Mouse (Mus musculus) heart, embryonic 15.5 days (tissue): ENCODE data around the gene Chml. TPM values are rescaled to one million over a fixed set of nuclear protein-coding genes. Genes with fewer than 3 reads are reported as not detected.

Source experiments
- ATAC-seq: fragments of 200-750 bp; cut with Nextera tagmentation; replicated peaks from 2 replicates; pipeline ENCODE4 v1.8.0; 2017; ENCODE audit warnings: low read depth, moderate TSS enrichment; ENCODE audit not compliant: insufficient number of reproducible peaks, insufficient read depth, low FRiP score
- H3K27ac ChIP-seq: fragments of 300-500 bp; sonication (generic); 2 replicates; pipeline ENCODE4 v1.5.1; 2015; ENCODE audit warnings: mild to moderate bottlenecking, inconsistent platforms
- H3K27me3 ChIP-seq: fragments of 300-500 bp; sonication (generic); 2 replicates; pipeline ENCODE4 v1.6.1; 2015; ENCODE audit warnings: inconsistent platforms
- H3K36me3 ChIP-seq: fragments of 300-500 bp; sonication (generic); 2 replicates; pipeline ENCODE4 v1.6.1; 2015; ENCODE audit warnings: mild to moderate bottlenecking, inconsistent platforms
- H3K4me1 ChIP-seq: fragments of 300-500 bp; sonication (generic); replicated peaks from 2 replicates; pipeline ENCODE4 v1.6.1; 2015; ENCODE audit warnings: inconsistent platforms
- H3K4me2 ChIP-seq: fragments of 300-500 bp; sonication (generic); 2 replicates; pipeline ENCODE4 v1.6.1; 2015; ENCODE audit warnings: inconsistent platforms, mild to moderate bottlenecking, moderate library complexity
- H3K4me3 ChIP-seq: fragments of 300-500 bp; sonication (generic); 2 replicates; pipeline ENCODE4 v1.5.1; 2015; ENCODE audit warnings: mild to moderate bottlenecking, inconsistent platforms
- H3K9ac ChIP-seq: fragments of 300-500 bp; sonication (generic); 2 replicates; pipeline ENCODE4 v1.6.1; 2015; ENCODE audit warnings: mild to moderate bottlenecking, inconsistent platforms
- H3K9me3 ChIP-seq: fragments of 300-500 bp; sonication (generic); replicated peaks from 2 replicates; pipeline ENCODE4 v1.6.1; 2016; ENCODE audit warnings: inconsistent platforms
- WGBS: fragments of 180-500 bp; shearing (Covaris S2); methylation state at CpG from one replicate; pipeline ENCODE4 v1.1.7; 2015; ENCODE audit warnings: mixed read lengths; 5-methylcytosine and 5-hydroxymethylcytosine counted together
- polyA plus RNA-seq: library from polyadenylated mRNA; unstranded; fragments of >200 nt; fragmentation: Nextera tagmentation; extraction: Ambion mirVana; gene quantifications from 2 replicates; pipeline ENCODE4 v1.2.1, GENCODE M21; 2015

Chml gene
- polyA plus RNA-seq, 1 experiment from 2014 or later, result 3.2 TPM

DNA sequence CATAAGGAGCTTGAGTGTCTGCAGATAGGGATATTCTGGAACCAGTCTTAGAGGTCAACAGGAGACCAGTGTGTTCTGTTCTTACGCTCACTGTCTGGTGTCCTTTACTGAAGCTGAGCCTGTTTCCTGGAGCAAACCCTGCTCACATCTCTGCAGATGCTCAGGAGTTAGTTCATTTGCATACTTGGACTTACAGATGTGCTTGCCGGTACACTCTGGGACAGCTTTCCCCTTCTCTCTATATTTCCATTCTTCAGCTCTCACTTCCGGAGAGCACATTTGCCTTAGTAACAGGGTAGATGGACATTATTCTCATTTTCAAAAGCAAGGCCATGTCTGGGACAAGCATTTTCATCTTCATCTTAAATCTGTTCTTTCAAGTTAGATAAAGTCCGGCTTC, 44.1 kb downstream of the Chml start:
- no peaks in the 10 kb centered on the region for H3K9me3 ChIP-seq
- WGBS, result 89% methylated on average over 4 of the region's 4 CpGs
- no peaks in the 10 kb centered on the region for H3K36me3 ChIP-seq
- no peak overlapping the region for H3K4me3 ChIP-seq
- no peaks in the 10 kb centered on the region for H3K4me1 ChIP-seq
- H3K9ac ChIP-seq, result no peak overlapping the region
- H3K27me3 ChIP-seq, result no peaks in the 10 kb centered on the region
- no peak overlapping the region for H3K4me2 ChIP-seq
- ATAC-seq, result no peak
- H3K27ac ChIP-seq, result no peak overlapping the region

DNA sequence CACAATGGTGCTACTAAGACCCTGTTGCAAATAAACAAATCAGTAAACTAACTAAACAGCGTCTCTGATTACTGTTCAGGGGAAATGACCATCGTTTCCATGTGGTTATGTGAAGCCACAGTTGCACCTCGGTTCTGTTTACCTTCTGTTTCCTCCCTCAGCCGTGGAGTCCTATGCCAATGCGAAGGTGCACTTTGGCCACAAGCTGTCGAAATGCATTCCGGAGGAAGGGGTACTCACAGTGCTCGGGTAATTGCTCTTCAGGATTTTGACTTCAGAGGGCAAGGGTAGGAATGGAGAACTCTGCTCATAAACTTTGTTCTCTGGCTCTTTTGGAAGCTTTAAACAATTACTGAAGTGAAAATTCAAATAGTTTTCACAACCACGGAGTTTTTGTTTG, 45.7 kb downstream of the Chml start:
- Histone ChIP-seq H3K27me3 (no peaks in the 10 kb centered on the region), H3K4me3 (no peak overlapping the region), H3K4me2 (no peak overlapping the region), H3K36me3 (no peaks in the 10 kb centered on the region), H3K4me1 (no peaks in the 10 kb centered on the region), H3K9me3 (no peaks in the 10 kb centered on the region), H3K27ac (no peak overlapping the region), H3K9ac (no peak overlapping the region)
- 62% methylated on average over 9 of the region's 9 CpGs for WGBS
- ATAC-seq, result no peak

DNA sequence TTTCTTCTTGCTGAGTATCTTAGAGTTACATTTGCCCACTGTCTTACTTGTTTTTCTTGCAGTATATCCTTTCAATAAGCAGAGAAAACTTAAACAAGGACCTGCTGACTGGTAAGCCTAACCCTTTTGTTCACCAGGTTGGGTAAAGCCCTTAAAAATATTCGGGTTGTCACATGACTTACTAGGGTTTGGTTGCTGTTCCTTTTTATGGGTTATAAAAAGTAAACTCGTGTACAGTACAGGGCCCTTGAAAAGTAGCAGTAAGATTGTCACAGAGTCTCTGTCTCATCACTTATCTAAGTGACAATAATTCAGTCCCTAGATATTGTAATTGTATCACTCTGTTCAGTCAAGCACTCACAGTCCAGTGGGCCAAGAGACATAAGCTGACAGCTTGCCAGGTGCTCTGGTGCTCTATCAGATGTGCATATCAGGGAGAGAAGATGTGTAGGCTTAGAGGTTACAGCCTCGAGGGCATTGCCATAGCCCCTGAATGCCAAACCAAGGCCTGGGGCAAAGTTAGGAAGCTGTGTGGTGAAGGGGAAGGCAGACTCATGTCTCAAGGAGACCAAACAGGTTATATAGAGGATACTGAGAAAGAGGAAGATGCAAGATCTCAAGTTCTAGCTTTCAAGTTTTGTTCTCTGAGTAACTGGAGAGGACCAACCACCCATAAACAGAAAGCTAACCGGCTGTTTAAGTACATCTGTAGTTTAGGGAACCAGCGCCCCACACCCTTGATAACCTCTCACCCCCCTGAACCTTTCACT, 49.0 kb downstream of the Chml start:
- no peak for ATAC-seq
- H3K9me3 ChIP-seq, result no peaks in the 10 kb centered on the region
- H3K4me1 ChIP-seq, result no peaks in the 10 kb centered on the region
- H3K27me3 ChIP-seq, result no peaks in the 10 kb centered on the region
- H3K9ac ChIP-seq, result no peak overlapping the region
- WGBS, result 56% methylated on average over 5 of the region's 5 CpGs
- H3K36me3 ChIP-seq, result no peaks in the 10 kb centered on the region
- no peak overlapping the region for H3K27ac ChIP-seq
- no peak overlapping the region for H3K4me2 ChIP-seq
- no peak overlapping the region for H3K4me3 ChIP-seq

DNA sequence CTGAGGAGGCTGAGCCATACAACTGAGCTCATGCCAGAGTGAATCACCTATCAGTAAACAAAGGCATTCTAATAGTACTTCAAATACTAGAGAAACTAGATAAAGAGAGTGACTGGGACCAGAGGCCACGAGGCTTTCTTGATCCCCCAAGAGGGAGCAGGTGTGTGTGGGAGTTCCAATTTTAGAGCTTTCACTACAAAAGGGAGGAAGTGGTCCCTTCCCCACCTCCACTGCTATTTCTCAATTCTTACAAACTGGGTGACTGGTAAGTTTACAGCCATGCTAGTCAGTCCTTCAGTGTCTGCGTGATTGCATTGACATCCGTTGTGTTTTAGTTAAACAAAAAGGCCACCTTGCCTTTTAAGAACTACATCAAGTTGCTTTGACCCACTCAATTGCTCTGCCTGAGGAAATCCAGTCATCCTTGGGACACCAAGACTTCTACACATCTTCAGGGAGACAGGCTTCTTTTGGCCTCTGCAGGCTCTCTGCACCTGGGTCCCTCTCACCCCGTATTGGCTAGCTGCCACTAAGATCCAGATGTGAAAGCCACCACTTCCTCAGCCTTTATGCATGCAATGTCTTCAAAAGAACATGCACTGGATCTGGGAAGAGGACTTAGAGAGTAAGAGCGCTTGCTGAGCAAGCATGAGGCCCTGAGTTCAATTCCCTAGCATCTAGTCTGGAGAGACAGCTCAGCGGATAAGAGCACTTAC, 52.1 kb downstream of the Chml start:
- Histone ChIP-seq H3K4me2 (no peak overlapping the region), H3K4me1 (no peaks in the 10 kb centered on the region), H3K36me3 (no peaks in the 10 kb centered on the region), H3K9me3 (no peaks in the 10 kb centered on the region), H3K27ac (no peak overlapping the region), H3K27me3 (no peaks in the 10 kb centered on the region), H3K4me3 (no peak overlapping the region), H3K9ac (no peak overlapping the region)
- WGBS, result 68% methylated on average over 6 of the region's 6 CpGs
- no peak for ATAC-seq

DNA sequence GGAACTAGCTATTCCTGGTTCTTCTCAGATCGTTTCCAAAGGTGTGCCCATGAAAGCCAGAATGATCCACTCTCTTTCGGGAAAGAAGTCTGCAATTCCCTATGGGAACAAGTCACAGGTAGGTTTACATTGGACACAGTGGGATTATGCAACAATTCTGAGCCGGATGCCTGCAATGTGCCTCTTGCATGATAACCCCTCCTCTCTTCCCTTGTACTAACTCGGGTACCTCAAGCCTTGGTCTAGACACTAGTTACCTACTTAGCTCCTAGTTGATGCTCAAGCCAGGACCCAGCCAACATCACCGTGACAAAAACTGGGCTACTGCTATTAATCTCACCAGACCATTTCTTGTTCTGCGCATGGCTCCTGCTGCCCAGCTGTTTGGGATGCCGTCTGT, 53.6 kb downstream of the Chml start:
- ATAC-seq, result no peak
- H3K9ac ChIP-seq, result no peak overlapping the region
- no peaks in the 10 kb centered on the region for H3K9me3 ChIP-seq
- H3K4me1 ChIP-seq, result no peaks in the 10 kb centered on the region
- no peak overlapping the region for H3K27ac ChIP-seq
- no peak overlapping the region for H3K4me3 ChIP-seq
- no peaks in the 10 kb centered on the region for H3K36me3 ChIP-seq
- H3K27me3 ChIP-seq, result no peaks in the 10 kb centered on the region
- WGBS, result 79% methylated on average over 7 of the region's 7 CpGs
- no peak overlapping the region for H3K4me2 ChIP-seq

DNA sequence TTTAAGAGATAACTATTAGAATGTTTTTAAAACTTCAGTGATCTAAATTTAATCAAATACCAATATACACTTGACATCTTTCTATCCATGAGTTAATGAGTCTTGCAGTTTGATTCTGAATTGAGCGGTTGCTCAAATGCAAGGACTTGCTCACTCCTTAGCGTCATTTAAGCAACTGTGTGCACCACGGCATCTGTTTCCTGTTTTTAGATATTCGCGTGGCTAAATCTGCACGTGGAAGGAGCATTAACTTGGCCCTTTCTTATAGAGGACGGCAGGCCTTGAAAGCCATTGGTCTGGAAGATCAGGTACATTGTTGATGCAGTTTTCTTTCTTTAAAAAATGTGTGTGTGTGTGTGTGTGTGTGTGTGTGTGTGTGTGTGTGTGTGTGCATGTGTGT, 55.0 kb downstream of the Chml start:
- no peak overlapping the region for H3K27ac ChIP-seq
- ATAC-seq, result no peak
- 60% methylated on average over 7 of the region's 7 CpGs for WGBS
- H3K9ac ChIP-seq, result no peak overlapping the region
- H3K4me3 ChIP-seq, result no peak overlapping the region
- H3K4me1 ChIP-seq, result no peaks in the 10 kb centered on the region
- no peaks in the 10 kb centered on the region for H3K27me3 ChIP-seq
- no peaks in the 10 kb centered on the region for H3K9me3 ChIP-seq
- H3K36me3 ChIP-seq, result no peaks in the 10 kb centered on the region
- H3K4me2 ChIP-seq, result no peak overlapping the region

DNA sequence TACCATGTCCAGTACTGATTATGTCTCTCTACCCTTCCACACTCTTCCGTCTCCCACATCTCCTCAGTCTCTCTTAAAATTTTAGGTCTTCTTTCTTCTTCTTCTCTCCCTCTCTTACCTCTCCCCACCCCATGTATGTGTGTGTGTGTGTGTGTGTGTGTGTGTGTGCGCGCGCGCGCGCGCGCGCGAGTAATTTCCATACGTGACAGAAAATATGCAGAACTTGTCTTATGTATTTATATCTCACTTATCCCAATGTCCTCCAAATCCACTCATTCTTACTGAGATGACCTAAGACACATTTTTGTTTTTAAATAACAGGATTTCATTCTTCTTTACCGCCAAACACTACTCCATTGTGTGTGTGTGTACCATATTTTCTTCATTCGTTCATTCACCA, 60.2 kb downstream of the Chml start:
- Histone ChIP-seq H3K4me3 (no peak overlapping the region), H3K4me1 (no peaks in the 10 kb centered on the region), H3K27me3 (no peaks in the 10 kb centered on the region), H3K9me3 (no peaks in the 10 kb centered on the region), H3K4me2 (no peak overlapping the region), H3K9ac (no peak overlapping the region), H3K27ac (no peak overlapping the region), H3K36me3 (no peaks in the 10 kb centered on the region)
- ATAC-seq, result no peak
- 96% methylated on average over 14 of the region's 14 CpGs for WGBS

Other genes with a start within 250 kb of the Chml start
- gene Rgs7, start 200.4 kb downstream of the Chml start, polyA plus RNA-seq, result 0.57 and 1.4 TPM in 2 replicates
- 0.20 and 0.53 TPM in 2 replicates for gene Kmo, start 72.5 kb downstream of the Chml start, polyA plus RNA-seq
- 248 and 258 TPM in 2 replicates for gene Fh1, start 67.3 kb downstream of the Chml start, polyA plus RNA-seq
- 10.6 and 11.0 TPM in 2 replicates for gene Opn3, start 125 bp downstream of the Chml start, polyA plus RNA-seq
- gene Wdr64, start 5.7 kb upstream of the Chml start, polyA plus RNA-seq, result not detected in 2 replicates
- gene Exo1, start 187.7 kb upstream of the Chml start, polyA plus RNA-seq, result 22.4 and 28.7 TPM in 2 replicates
- gene Gm38100, start 227.4 kb upstream of the Chml start, polyA plus RNA-seq, result 0.15 and 0.21 TPM in 2 replicates